Mouse (Mus musculus): ENCODE results near the gene Gm14124. TPM values are rescaled to one million over a fixed set of nuclear protein-coding genes. Genes with fewer than 3 reads are reported as not detected.
A peak's percentile ranks its signal among the peaks of the same experiment; 100 is the strongest.
"Not testable (repeated sequence)": the region's sequence is repeated elsewhere in the genome, so short reads cannot be mapped to it uniquely, and the experiment has no call there.

Gm14124 gene
- polyA plus RNA-seq (2015; fragmentation: Nextera tagmentation; extraction: Ambion mirVana), result 0.11 TPM in 1 of 2 replicates, not detected in the other

GRCm38 (mm10) chr2:150257291-150257690, at the start of gene Gm14124:
Gene Gm14124, plus strand, starts transcription at chr2:150257517.
- not testable (repeated sequence) for H3K36me3 ChIP-seq; H3K27ac ChIP-seq; H3K27me3 ChIP-seq (replicated peaks); H3K4me2 ChIP-seq (replicated peaks); H3K4me1 ChIP-seq (replicated peaks); ATAC-seq; H3K9me3 ChIP-seq; H3K9ac ChIP-seq; H3K4me3 ChIP-seq (replicated peaks)
- WGBS, result 75% methylated on average over 4 of the region's 4 CpGs

- Histone ChIP-seq H3K4me2 (replicated peaks) (peak within 1 kb of the TSS; percentile 58), H3K9ac (peak within 1 kb of the TSS; percentile 44), H3K4me3 (replicated peaks) (peak within 1 kb of the TSS; percentile 42), H3K27ac (peak within 1 kb of the TSS; percentile 67)
- WGBS, result under 1% methylated on average over 15 of the region's 15 CpGs
- not testable (repeated sequence) for H3K36me3 ChIP-seq; H3K27me3 ChIP-seq (replicated peaks); H3K9me3 ChIP-seq; H3K4me1 ChIP-seq (replicated peaks)
- peak; percentile 100 for ATAC-seq
Measured at GRCm38 (mm10) chr2:150217600-150218362, 39.5 kb upstream of the Gm14124 start, which contains the start of gene Zfp937. Gene Zfp937, plus strand, starts transcription at chr2:150218073.

GRCm38 (mm10) chr2:150218363-150218725, 39.0 kb upstream of the Gm14124 start:
- peak overlapping the region; percentile 67; the same call in 1 of the 2 replicates for H3K27ac ChIP-seq
- ATAC-seq; H3K27me3 ChIP-seq (replicated peaks); H3K36me3 ChIP-seq; H3K9me3 ChIP-seq; H3K4me1 ChIP-seq (replicated peaks): not testable (repeated sequence)
- H3K9ac ChIP-seq, result peak overlapping the region; percentile 44
- H3K4me2 ChIP-seq (replicated peaks), result peak overlapping the region; percentile 58
- WGBS, result 10% methylated on average over 4 of the region's 4 CpGs
- peak overlapping the region; percentile 42 for H3K4me3 ChIP-seq (replicated peaks)

GRCm38 (mm10) chr2:150223263-150223662, 34.1 kb upstream of the Gm14124 start:
- not testable (repeated sequence) for H3K9ac ChIP-seq; H3K27me3 ChIP-seq (replicated peaks); ATAC-seq

GRCm38 (mm10) chr2:150243211-150243610, 14.1 kb upstream of the Gm14124 start:
- Histone ChIP-seq H3K4me3 (replicated peaks) (no peak overlapping the region), H3K36me3 (peaks cover 1% of the 10 kb centered on the region; the same call in 1 of the 2 replicates), H3K4me2 (replicated peaks) (no peak overlapping the region), H3K9ac (no peak overlapping the region), H3K27ac (no peak overlapping the region), H3K4me1 (replicated peaks) (no peaks in the 10 kb centered on the region), H3K27me3 (replicated peaks) (no peaks in the 10 kb centered on the region), H3K9me3 (0 out of 2 replicates have a peak, but pooled peaks cover 4% of the 10 kb centered on the region)
- WGBS, result 91% methylated on average over 2 of the region's 2 CpGs
- no peak for ATAC-seq

More at GRCm38 (mm10) chr2:150223263-150223662, 34.1 kb upstream of the Gm14124 start:
- not testable (repeated sequence) for H3K36me3 ChIP-seq; H3K4me3 ChIP-seq (replicated peaks); H3K4me1 ChIP-seq (replicated peaks); H3K9me3 ChIP-seq; H3K4me2 ChIP-seq (replicated peaks); H3K27ac ChIP-seq

GRCm38 (mm10) chr2:150255491-150255890, 1.8 kb upstream of the Gm14124 start, which contains the start of gene Gm21994:
Gene Gm21994, minus strand, starts transcription at chr2:150255591.
- not testable (repeated sequence) for H3K4me3 ChIP-seq (replicated peaks); H3K9ac ChIP-seq; H3K27ac ChIP-seq; H3K36me3 ChIP-seq; H3K4me2 ChIP-seq (replicated peaks); H3K9me3 ChIP-seq; H3K27me3 ChIP-seq (replicated peaks); ATAC-seq; H3K4me1 ChIP-seq (replicated peaks)
- WGBS, result 62% methylated on average over 2 of the region's 2 CpGs

GRCm38 (mm10) chr2:150256861-150257260, 456 bp upstream of the Gm14124 start:
- H3K27me3 ChIP-seq (replicated peaks); H3K27ac ChIP-seq; H3K4me2 ChIP-seq (replicated peaks); H3K4me3 ChIP-seq (replicated peaks); H3K9ac ChIP-seq; H3K9me3 ChIP-seq; H3K4me1 ChIP-seq (replicated peaks); H3K36me3 ChIP-seq; ATAC-seq: not testable (repeated sequence)
- WGBS, result 66% methylated on average over 2 of the region's 2 CpGs

GRCm38 (mm10) chr2:150293669-150294068, 36.4 kb downstream of the Gm14124 start:
- no peak overlapping the region for H3K4me2 ChIP-seq (replicated peaks)
- no peak for ATAC-seq
- 70% methylated on average over 6 of the region's 6 CpGs for WGBS
- no peaks in the 10 kb centered on the region for H3K9me3 ChIP-seq
- no peaks in the 10 kb centered on the region for H3K36me3 ChIP-seq
- H3K4me3 ChIP-seq (replicated peaks), result no peak overlapping the region
- no peaks in the 10 kb centered on the region for H3K27me3 ChIP-seq (replicated peaks)
- no peak overlapping the region for H3K27ac ChIP-seq
- no peaks in the 10 kb centered on the region for H3K4me1 ChIP-seq (replicated peaks)
- no peak overlapping the region for H3K9ac ChIP-seq

GRCm38 (mm10) chr2:150299096-150299495, 41.8 kb downstream of the Gm14124 start:
- H3K4me2 ChIP-seq (replicated peaks), result no peak overlapping the region
- H3K4me3 ChIP-seq (replicated peaks), result no peak overlapping the region
- no peaks in the 10 kb centered on the region for H3K4me1 ChIP-seq (replicated peaks)
- H3K27ac ChIP-seq, result no peak overlapping the region
- ATAC-seq, result no peak
- no peaks in the 10 kb centered on the region for H3K27me3 ChIP-seq (replicated peaks)
- H3K36me3 ChIP-seq, result no peaks in the 10 kb centered on the region
- WGBS, result 41% methylated on average over 1 of the region's 1 CpGs
- H3K9ac ChIP-seq, result no peak overlapping the region
- no peaks in the 10 kb centered on the region for H3K9me3 ChIP-seq

- ATAC-seq, result no peak
- no peaks in the 10 kb centered on the region for H3K9me3 ChIP-seq
- H3K4me3 ChIP-seq (replicated peaks), result no peak overlapping the region
- no peak overlapping the region for H3K27ac ChIP-seq
- no peak overlapping the region for H3K9ac ChIP-seq
- no peaks in the 10 kb centered on the region for H3K27me3 ChIP-seq (replicated peaks)
- 0 out of 2 replicates have a peak, but pooled peaks cover 2% of the 10 kb centered on the region for H3K4me1 ChIP-seq (replicated peaks)
- H3K4me2 ChIP-seq (replicated peaks), result no peak overlapping the region
- 84% methylated on average over 10 of the region's 10 CpGs for WGBS
- no peaks in the 10 kb centered on the region for H3K36me3 ChIP-seq
Measured at GRCm38 (mm10) chr2:150307183-150307773, 50.0 kb downstream of the Gm14124 start.

GRCm38 (mm10) chr2:150310952-150311884, 53.9 kb downstream of the Gm14124 start:
- not testable (repeated sequence) for H3K9me3 ChIP-seq; H3K27me3 ChIP-seq (replicated peaks); H3K36me3 ChIP-seq; H3K4me1 ChIP-seq (replicated peaks)
- ATAC-seq, result peak; percentile 100
- Histone ChIP-seq H3K4me3 (replicated peaks) (peak overlapping the region; percentile 60), H3K4me2 (replicated peaks) (peak overlapping the region; percentile 64), H3K27ac (peak overlapping the region; percentile 67), H3K9ac (peak overlapping the region; percentile 54)
- WGBS, result 7% methylated on average over 19 of the region's 19 CpGs

GRCm38 (mm10) chr2:150316140-150316539, 58.8 kb downstream of the Gm14124 start:
- ATAC-seq, result no peak
- Histone ChIP-seq H3K4me3 (replicated peaks) (no peak overlapping the region), H3K27ac (no peak overlapping the region), H3K4me2 (replicated peaks) (no peak overlapping the region), H3K27me3 (replicated peaks) (no peaks in the 10 kb centered on the region), H3K36me3 (peaks cover 6% of the 10 kb centered on the region; the same call in 1 of the 2 replicates), H3K9me3 (no peaks in the 10 kb centered on the region), H3K9ac (no peak overlapping the region), H3K4me1 (replicated peaks) (no peaks in the 10 kb centered on the region)

Data from intestine, embryonic 15.5 days (tissue).